Mouse (Mus musculus): ENCODE measurements around the gene A730071L15Rik.

DNA sequence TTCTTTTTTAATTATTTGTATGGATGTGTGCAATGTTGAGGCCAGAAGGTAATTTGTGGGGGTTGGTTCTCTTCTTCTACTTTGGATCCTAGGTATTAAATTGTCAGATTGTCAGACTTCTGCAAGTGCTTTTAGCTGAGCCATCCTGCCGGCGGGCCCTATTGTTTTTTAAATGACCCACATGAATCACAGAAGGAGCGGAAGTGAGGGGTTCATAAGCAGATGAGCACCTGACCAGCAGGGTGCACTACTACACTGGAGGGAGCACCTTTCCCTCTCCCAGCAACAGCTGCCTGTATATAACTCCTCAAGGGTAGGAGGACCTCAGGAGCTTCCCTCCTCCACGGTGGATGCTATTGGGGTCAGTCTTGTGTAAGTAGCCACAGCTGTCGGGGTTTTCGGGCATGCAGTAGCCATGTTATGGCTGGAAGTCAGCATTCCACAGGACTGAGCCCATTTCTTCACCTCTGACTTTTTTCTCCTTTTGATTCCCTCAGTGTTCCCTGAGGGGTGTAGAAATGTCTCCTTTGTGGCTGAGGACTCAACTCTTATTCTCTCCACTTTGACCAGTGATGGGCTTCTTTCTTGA lies 18.9 kb upstream of the A730071L15Rik start:
- no peak for TF ChIP-seq CTCF (IDR thresholded peaks at IDR 0.05; ENCODE audit: low read depth, low read length)
- no peak for TF ChIP-seq POLR2AphosphoS5 (IDR thresholded peaks at IDR 0.05; ENCODE audit: insufficient replicate concordance, low read depth, low read length)
- TF ChIP-seq TAL1 (conservative IDR thresholded peaks at IDR 0.05; ENCODE audit: low read depth, low read length) = no peak
